9 mouse cellular contexts compared by ENCODE assay signal in the genomic region with DNA sequence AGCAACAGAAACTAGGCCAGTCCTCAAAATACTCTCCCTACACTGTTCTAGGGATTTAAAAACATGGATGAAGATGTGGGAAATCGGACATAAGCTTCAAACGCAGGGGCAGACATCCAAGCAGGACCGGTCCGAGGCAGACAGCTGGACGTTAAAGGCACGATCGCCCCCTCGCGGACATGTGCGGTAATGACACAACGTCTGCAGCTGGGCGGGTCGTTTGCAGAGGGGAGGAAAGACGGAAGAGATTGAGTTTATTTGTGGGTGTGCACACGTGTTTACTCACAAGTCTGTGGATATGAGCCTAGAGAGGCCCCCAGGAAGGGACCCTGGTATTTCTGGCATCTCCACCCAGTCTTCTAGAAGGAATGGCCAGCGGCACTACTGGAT. TPM values are rescaled to one million over a fixed set of nuclear protein-coding genes. Genes with fewer than 3 reads are reported as not detected.
DNase-seq lines count a peak whose midpoint lies in the region; ATAC-seq and TF ChIP-seq lines count a peak whose summit lies in the region.
"Had no signal": no experiment of that assay in that cellular context is flagged by ENCODE, and none has a peak within 500 bp of the region (broad histone marks: within the 10 kb centered on the region; RNA-seq: fewer than 3 reads in every experiment).

No protein-coding gene starts in this region.

- DNase-seq in c-Kit-positive CD71-positive TER-119-negative erythroid progenitor cells, embryonic 14.5 days (ENCODE audit: low read depth): peak; percentile 63
- DNase-seq in heart, postnatal 25 days (ENCODE audit: low spot score): peak; percentile 57
- peak; percentile 45 for DNase-seq in large intestine, adult 2 months (ENCODE audit: low read depth, low spot score)
- peak; percentile 90 for DNase-seq in liver, postnatal 0 days
- DNase-seq in testis, postnatal 10 days (ENCODE audit: low spot score): peak; percentile 95

- no peaks in the 10 kb centered on the region for H3K36me3 ChIP-seq in E14TG2a.4 (ENCODE audit: insufficient read depth, low read length)
- no peaks in the 10 kb centered on the region for H3K36me3 ChIP-seq in forebrain, embryonic 12.5 days (replicated peaks)
- H3K36me3 ChIP-seq in liver, postnatal 0 days (replicated peaks; ENCODE audit: insufficient read depth, low read length): no peaks in the 10 kb centered on the region
- no peaks in the 10 kb centered on the region for H3K36me3 ChIP-seq in neural tube, embryonic 14.5 days (ENCODE audit: control insufficient read depth, insufficient read depth, low read length)
- H3K36me3 ChIP-seq: heart, embryonic 13.5 days had no signal

- intact Hi-C loops in heart, postnatal 25 days (cut with DNase I): loop anchor here (1.0 to 10.0 kb wide), 4 partner anchors 114 to 337 kb away; a partner anchor contains a TSS

- H3K9me3 ChIP-seq in E14TG2a.4 (ENCODE audit: low read length): no peaks in the 10 kb centered on the region
- H3K9me3 ChIP-seq in forebrain, embryonic 12.5 days: no peaks in the 10 kb centered on the region
- no peaks in the 10 kb centered on the region for H3K9me3 ChIP-seq in liver, postnatal 0 days (ENCODE audit: low read length)
- no peaks in the 10 kb centered on the region for H3K9me3 ChIP-seq in neural tube, embryonic 14.5 days (ENCODE audit: control insufficient read depth, low read length)
- H3K9me3 ChIP-seq: heart, embryonic 13.5 days had no signal

- no peak for TF ChIP-seq EP300 in liver, postnatal 0 days (IDR thresholded peaks at IDR 0.05; ENCODE audit: low read depth)

- peaks cover 24% of the 10 kb centered on the region for H3K4me1 ChIP-seq in E14TG2a.4 (replicated peaks; ENCODE audit: low read depth, low read length)
- H3K4me1 ChIP-seq in forebrain, embryonic 12.5 days: no peaks in the 10 kb centered on the region
- H3K4me1 ChIP-seq in liver, postnatal 0 days (ENCODE audit: insufficient read depth): peaks cover 8% of the 10 kb centered on the region
- H3K4me1 ChIP-seq in neural tube, embryonic 14.5 days (ENCODE audit: control insufficient read depth, insufficient read depth, low read length): no peaks in the 10 kb centered on the region
- H3K4me1 ChIP-seq: heart, embryonic 13.5 days had no signal

- peak; percentile 88 for TF ChIP-seq CTCF in E14TG2a.4 (conservative IDR thresholded peaks at IDR 0.05; ENCODE audit: low read length)
- peak; percentile 96 for TF ChIP-seq CTCF in liver, postnatal 0 days (IDR thresholded peaks at IDR 0.05; ENCODE audit: low read depth)

- no peak overlapping the region for H3K27ac ChIP-seq in forebrain, embryonic 12.5 days
- no peak overlapping the region for H3K27ac ChIP-seq in liver, postnatal 0 days (ENCODE audit: low read depth)
- no peak overlapping the region for H3K27ac ChIP-seq in neural tube, embryonic 14.5 days (ENCODE audit: low read depth, low read length)
- H3K27ac ChIP-seq: heart, embryonic 13.5 days had no signal

- ATAC-seq in forebrain, embryonic 12.5 days (ENCODE audit: low FRiP score): peak; percentile 62
- peak; percentile 53 for ATAC-seq in liver, postnatal 0 days
- peak; percentile 62 for ATAC-seq in neural tube, embryonic 14.5 days (ENCODE audit: low read depth)

- WGBS in forebrain, embryonic 12.5 days: 8% methylated on average over 16 of the region's 16 CpGs
- WGBS in large intestine, adult 2 months: 5% methylated on average over 16 of the region's 16 CpGs
- WGBS in liver, postnatal 0 days (ENCODE audit: insufficient replicate concordance): 5% methylated on average over 16 of the region's 16 CpGs
- 7% methylated on average over 16 of the region's 16 CpGs for WGBS in neural tube, embryonic 14.5 days

- no peak overlapping the region for H3K4me2 ChIP-seq in forebrain, embryonic 12.5 days
- H3K4me2 ChIP-seq in liver, postnatal 0 days (ENCODE audit: low read depth, low read length): no peak overlapping the region; the same call in 1 of the 2 replicates
- no peak overlapping the region; the same call in 1 of the 2 replicates for H3K4me2 ChIP-seq in neural tube, embryonic 14.5 days (ENCODE audit: low read depth, low read length)
- H3K4me2 ChIP-seq: heart, embryonic 13.5 days had no signal

- no peak overlapping the region for H3K9ac ChIP-seq in forebrain, embryonic 12.5 days
- H3K9ac ChIP-seq in liver, postnatal 0 days (replicated peaks): no peak overlapping the region
- H3K9ac ChIP-seq in neural tube, embryonic 14.5 days (replicated peaks; ENCODE audit: low read depth, low read length): no peak overlapping the region
- H3K9ac ChIP-seq: heart, embryonic 13.5 days had no signal

- no peak overlapping the region for H3K4me3 ChIP-seq in E14TG2a.4 (replicated peaks; ENCODE audit: low read length)
- no peak overlapping the region for H3K4me3 ChIP-seq in forebrain, embryonic 12.5 days (replicated peaks)
- H3K4me3 ChIP-seq in liver, postnatal 0 days (ENCODE audit: low read depth, low read length): no peak overlapping the region
- H3K4me3 ChIP-seq in neural tube, embryonic 14.5 days (ENCODE audit: low read depth, low read length): no peak overlapping the region
- H3K4me3 ChIP-seq: heart, embryonic 13.5 days had no signal

- H3K27me3 ChIP-seq in E14TG2a.4 (ENCODE audit: insufficient read depth, low read length): no peaks in the 10 kb centered on the region; the same call in none of the 2 replicates
- H3K27me3 ChIP-seq in forebrain, embryonic 12.5 days: no peaks in the 10 kb centered on the region
- H3K27me3 ChIP-seq in liver, postnatal 0 days (ENCODE audit: insufficient read depth, low read length): no peaks in the 10 kb centered on the region
- no peaks in the 10 kb centered on the region for H3K27me3 ChIP-seq in neural tube, embryonic 14.5 days (ENCODE audit: control insufficient read depth, insufficient read depth, low read length)
- H3K27me3 ChIP-seq: heart, embryonic 13.5 days had no signal

RNA-seq across cellular contexts. Expression of a gene that starts 23.7 kb away (rescaled TPM):
- 2.2 and 2.9 TPM in 2 replicates for polyA plus RNA-seq in forebrain, embryonic 12.5 days (2016; fragmentation: Nextera tagmentation; extraction: Ambion mirVana)
- total RNA-seq in heart, postnatal 25 days (2021): 10 to 100 TPM in 1 of 2 experiments, 1 to 10 TPM in 1; 8.7 to 10.1 TPM
- 5.3 and 10.5 TPM in 2 replicates for polyA plus RNA-seq in large intestine, adult 2 months (2012; rRNA removed)
- 16.2 and 16.4 TPM in 2 replicates for polyA plus RNA-seq in liver, postnatal 0 days (2015; fragmentation: Nextera tagmentation; extraction: Ambion mirVana)
- 2.3 and 6.1 TPM in 2 replicates for polyA plus RNA-seq in neural tube, embryonic 14.5 days (2014; fragmentation: Nextera tagmentation; extraction: Ambion mirVana)

RNA-seq across cellular contexts. Expression of a gene that starts 55.9 kb away (rescaled TPM):
- 1.2 and 1.4 TPM in 2 replicates for polyA plus RNA-seq in forebrain, embryonic 12.5 days (2016; fragmentation: Nextera tagmentation; extraction: Ambion mirVana)
- 1 to 10 TPM; 1.5 to 1.7 TPM for total RNA-seq in heart, postnatal 25 days (2021)
- 8.8 and 9.4 TPM in 2 replicates for polyA plus RNA-seq in large intestine, adult 2 months (2012; rRNA removed)
- 13.1 and 14.1 TPM in 2 replicates for polyA plus RNA-seq in liver, postnatal 0 days (2015; fragmentation: Nextera tagmentation; extraction: Ambion mirVana)
- 1.1 and 1.7 TPM in 2 replicates for polyA plus RNA-seq in neural tube, embryonic 14.5 days (2014; fragmentation: Nextera tagmentation; extraction: Ambion mirVana)

Comparison
In these comparisons a context has a peak if more than half of its experiments do, and no peak if none do; other contexts are left out.
1. DNase-seq: peak in every context shown above with its lines; median percentile 95 in testis, postnatal 10 days; 90 in liver, postnatal 0 days; 63 in c-Kit-positive CD71-positive TER-119-negative erythroid progenitor cells, embryonic 14.5 days; 57 in heart, postnatal 25 days; 45 in large intestine, adult 2 months.